Mouse (Mus musculus) myocyte (in vitro differentiated cells): ENCODE measurements around the gene Tcaim.

ENCODE experiments used
- E2F4 ChIP-seq: IDR thresholded peaks from one replicate; pipeline ENCODE4 v1.6.1; 2011; ENCODE audit warnings: mild to moderate bottlenecking, control low read depth, moderate library complexity; ENCODE audit not compliant: insufficient read depth
- MAX ChIP-seq: IDR thresholded peaks from one replicate; pipeline ENCODE4 v1.6.1; 2011; ENCODE audit warnings: low read depth, mild to moderate bottlenecking, control low read depth
- POLR2A ChIP-seq: IDR thresholded peaks from one replicate; pipeline ENCODE4 v1.6.1; 2011; ENCODE audit warnings: low read depth, mild to moderate bottlenecking, control low read depth, moderate library complexity; ENCODE audit not compliant: insufficient read length
- POLR2AphosphoS2 ChIP-seq: IDR thresholded peaks from one replicate; pipeline ENCODE4 v1.6.1; 2011; ENCODE audit warnings: low read depth, control low read depth; ENCODE audit not compliant: insufficient read length

DNA sequence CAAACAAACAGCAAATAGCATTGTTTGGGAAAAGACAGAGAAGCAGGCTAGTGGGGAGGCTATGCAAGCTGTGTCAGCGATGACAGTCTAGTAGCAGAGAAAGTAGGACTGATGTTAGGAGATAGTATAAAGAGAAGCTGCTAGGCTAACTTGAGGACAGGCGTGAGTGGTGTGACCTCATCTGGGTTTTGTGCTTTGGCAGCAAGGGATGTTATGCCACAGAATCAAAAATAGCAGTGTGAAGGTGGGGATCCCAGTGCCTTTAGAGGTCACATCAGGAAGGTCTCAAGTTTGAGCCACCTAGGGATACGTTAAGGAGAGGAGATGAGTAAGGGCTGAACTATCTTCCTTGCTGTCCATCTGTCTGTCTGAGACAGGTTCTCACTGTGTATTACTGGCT lies 4.9 kb downstream of the Tcaim start:
- TF ChIP-seq POLR2AphosphoS2: no peak
- no peak for TF ChIP-seq POLR2A
- TF ChIP-seq MAX: no peak
- TF ChIP-seq E2F4: no peak
